Mouse (Mus musculus): Measurements from ENCODE around the gene Mbnl2. TPM values are rescaled to one million over a fixed set of nuclear protein-coding genes. Genes with fewer than 3 reads are reported as not detected.

Mbnl2 gene
- polyA plus RNA-seq, 1 experiment from 2014 or later, result 18.7 TPM

GRCm38 (mm10) chr14:120278290-120279244 is 3.1 kb downstream of the Mbnl2 start:
- H3K27me3 ChIP-seq, result no peaks in the 10 kb centered on the region
- no peak for ATAC-seq
- H3K27ac ChIP-seq, result no peak overlapping the region
- no peaks in the 10 kb centered on the region for H3K9me3 ChIP-seq (replicated peaks)
- H3K4me3 ChIP-seq, result peak overlapping the region; percentile 14
- H3K36me3 ChIP-seq (ENCODE audit: poor library complexity, severe bottlenecking), result no peaks in the 10 kb centered on the region
- H3K4me2 ChIP-seq, result peak overlapping the region; percentile 69
- H3K4me1 ChIP-seq, result peaks cover 54% of the 10 kb centered on the region
- 37% methylated on average over 21 of the region's 21 CpGs for WGBS
- peak overlapping the region; percentile 38; the same call in 1 of the 2 replicates for H3K9ac ChIP-seq

- no peak overlapping the region for H3K4me3 ChIP-seq
- H3K4me2 ChIP-seq, result no peak overlapping the region
- no peaks in the 10 kb centered on the region for H3K36me3 ChIP-seq (ENCODE audit: poor library complexity, severe bottlenecking)
- H3K9me3 ChIP-seq (replicated peaks), result no peaks in the 10 kb centered on the region
- no peaks in the 10 kb centered on the region for H3K27me3 ChIP-seq
- H3K9ac ChIP-seq, result no peak overlapping the region
- ATAC-seq, result no peak
- H3K27ac ChIP-seq, result no peak overlapping the region
- peaks cover 46% of the 10 kb centered on the region for H3K4me1 ChIP-seq
Observed at GRCm38 (mm10) chr14:120280136-120280535, 4.7 kb downstream of the Mbnl2 start.

- ATAC-seq, result no peak
- Histone ChIP-seq H3K9ac (no peak overlapping the region), H3K4me3 (no peak overlapping the region), H3K27me3 (no peaks in the 10 kb centered on the region), H3K9me3 (replicated peaks) (no peaks in the 10 kb centered on the region), H3K4me1 (peaks cover 40% of the 10 kb centered on the region), H3K36me3 (ENCODE audit: poor library complexity, severe bottlenecking) (no peaks in the 10 kb centered on the region), H3K4me2 (no peak overlapping the region), H3K27ac (no peak overlapping the region)
- 62% methylated on average over 8 of the region's 8 CpGs for WGBS
Observed at GRCm38 (mm10) chr14:120283787-120284186, 8.3 kb downstream of the Mbnl2 start.

- H3K9ac ChIP-seq, result no peak overlapping the region
- H3K27me3 ChIP-seq, result no peaks in the 10 kb centered on the region
- no peak overlapping the region for H3K4me3 ChIP-seq
- H3K27ac ChIP-seq, result no peak overlapping the region
- no peak for ATAC-seq
- no peaks in the 10 kb centered on the region for H3K9me3 ChIP-seq (replicated peaks)
- H3K4me1 ChIP-seq, result peaks cover 33% of the 10 kb centered on the region
- H3K36me3 ChIP-seq (ENCODE audit: poor library complexity, severe bottlenecking), result no peaks in the 10 kb centered on the region
- no peak overlapping the region for H3K4me2 ChIP-seq
- 86% methylated on average over 5 of the region's 5 CpGs for WGBS
Observed at GRCm38 (mm10) chr14:120284504-120284903, 9.0 kb downstream of the Mbnl2 start.

GRCm38 (mm10) chr14:120287121-120287986 is 11.9 kb downstream of the Mbnl2 start:
- no peak overlapping the region for H3K4me3 ChIP-seq
- peak; percentile 33; the same call in 1 of the 2 replicates for ATAC-seq
- no peak overlapping the region for H3K9ac ChIP-seq
- WGBS, result 66% methylated on average over 21 of the region's 21 CpGs
- no peaks in the 10 kb centered on the region for H3K27me3 ChIP-seq
- H3K4me1 ChIP-seq, result peaks cover 21% of the 10 kb centered on the region; the same call in 1 of the 2 replicates
- no peaks in the 10 kb centered on the region; the same call in 1 of the 2 replicates for H3K36me3 ChIP-seq (ENCODE audit: poor library complexity, severe bottlenecking)
- H3K9me3 ChIP-seq (replicated peaks), result no peaks in the 10 kb centered on the region
- no peak overlapping the region for H3K4me2 ChIP-seq
- no peak overlapping the region for H3K27ac ChIP-seq

GRCm38 (mm10) chr14:120287987-120288275 is 12.5 kb downstream of the Mbnl2 start:
- Histone ChIP-seq H3K27me3 (no peaks in the 10 kb centered on the region), H3K9ac (no peak overlapping the region), H3K9me3 (replicated peaks) (no peaks in the 10 kb centered on the region), H3K4me1 (peaks cover 21% of the 10 kb centered on the region; the same call in 1 of the 2 replicates), H3K36me3 (ENCODE audit: poor library complexity, severe bottlenecking) (no peaks in the 10 kb centered on the region; the same call in 1 of the 2 replicates), H3K4me2 (no peak overlapping the region), H3K4me3 (no peak overlapping the region), H3K27ac (no peak overlapping the region)
- ATAC-seq, result no peak

- no peaks in the 10 kb centered on the region for H3K9me3 ChIP-seq (replicated peaks)
- 93% methylated on average over 10 of the region's 10 CpGs for WGBS
- peaks cover 21% of the 10 kb centered on the region; the same call in 1 of the 2 replicates for H3K4me1 ChIP-seq
- H3K36me3 ChIP-seq (ENCODE audit: poor library complexity, severe bottlenecking), result no peaks in the 10 kb centered on the region; the same call in 1 of the 2 replicates
- H3K4me3 ChIP-seq, result no peak overlapping the region
- no peak overlapping the region for H3K4me2 ChIP-seq
- no peaks in the 10 kb centered on the region for H3K27me3 ChIP-seq
- H3K9ac ChIP-seq, result no peak overlapping the region
- no peak overlapping the region for H3K27ac ChIP-seq
- no peak for ATAC-seq
Observed at GRCm38 (mm10) chr14:120288378-120289002, 13.0 kb downstream of the Mbnl2 start.

- no peak overlapping the region for H3K4me2 ChIP-seq
- H3K27ac ChIP-seq, result no peak overlapping the region; the same call in 1 of the 2 replicates
- no peak overlapping the region for H3K4me3 ChIP-seq
- H3K9ac ChIP-seq, result no peak overlapping the region
- 87% methylated on average over 9 of the region's 9 CpGs for WGBS
- H3K9me3 ChIP-seq (replicated peaks), result no peaks in the 10 kb centered on the region
- H3K4me1 ChIP-seq, result peaks cover 21% of the 10 kb centered on the region; the same call in 1 of the 2 replicates
- H3K27me3 ChIP-seq, result no peaks in the 10 kb centered on the region
- no peaks in the 10 kb centered on the region; the same call in 1 of the 2 replicates for H3K36me3 ChIP-seq (ENCODE audit: poor library complexity, severe bottlenecking)
- ATAC-seq, result no peak
Observed at GRCm38 (mm10) chr14:120289065-120289464, 13.6 kb downstream of the Mbnl2 start.

GRCm38 (mm10) chr14:120289528-120289927 is 14.1 kb downstream of the Mbnl2 start:
- no peaks in the 10 kb centered on the region; the same call in 1 of the 2 replicates for H3K36me3 ChIP-seq (ENCODE audit: poor library complexity, severe bottlenecking)

GRCm38 (mm10) chr14:120291226-120291757 is 15.8 kb downstream of the Mbnl2 start:
- H3K9ac ChIP-seq, result no peak overlapping the region
- H3K36me3 ChIP-seq (ENCODE audit: poor library complexity, severe bottlenecking), result no peaks in the 10 kb centered on the region; the same call in 1 of the 2 replicates
- H3K27me3 ChIP-seq, result no peaks in the 10 kb centered on the region
- peaks cover 16% of the 10 kb centered on the region; the same call in 1 of the 2 replicates for H3K4me1 ChIP-seq
- WGBS, result 94% methylated on average over 13 of the region's 13 CpGs
- no peak overlapping the region for H3K4me2 ChIP-seq
- no peak for ATAC-seq
- no peak overlapping the region for H3K4me3 ChIP-seq
- H3K27ac ChIP-seq, result no peak overlapping the region
- H3K9me3 ChIP-seq (replicated peaks), result no peaks in the 10 kb centered on the region

More at GRCm38 (mm10) chr14:120289528-120289927, 14.1 kb downstream of the Mbnl2 start:
- Histone ChIP-seq H3K4me2 (no peak overlapping the region), H3K4me1 (peaks cover 21% of the 10 kb centered on the region; the same call in 1 of the 2 replicates), H3K4me3 (no peak overlapping the region), H3K27ac (no peak overlapping the region; the same call in 1 of the 2 replicates), H3K27me3 (no peaks in the 10 kb centered on the region), H3K9ac (no peak overlapping the region), H3K9me3 (replicated peaks) (no peaks in the 10 kb centered on the region)
- WGBS, result 95% methylated on average over 7 of the region's 7 CpGs
- no peak for ATAC-seq

- Histone ChIP-seq H3K36me3 (ENCODE audit: poor library complexity, severe bottlenecking) (no peaks in the 10 kb centered on the region; the same call in 1 of the 2 replicates), H3K4me1 (peaks cover 14% of the 10 kb centered on the region), H3K9ac (no peak overlapping the region), H3K27me3 (no peaks in the 10 kb centered on the region), H3K9me3 (replicated peaks) (no peaks in the 10 kb centered on the region), H3K4me2 (no peak overlapping the region), H3K4me3 (no peak overlapping the region), H3K27ac (no peak overlapping the region)
- no peak for ATAC-seq
- WGBS, result 83% methylated on average over 5 of the region's 5 CpGs
Observed at GRCm38 (mm10) chr14:120292133-120292532, 16.7 kb downstream of the Mbnl2 start.
